Mouse (Mus musculus): ENCODE data around the gene Ppfibp2. TPM values are rescaled to one million over a fixed set of nuclear protein-coding genes. Genes with fewer than 3 reads are reported as not detected.

Ppfibp2 gene
- 1 to 10 TPM; 5.0 to 6.5 TPM for total RNA-seq (2021)

DNA sequence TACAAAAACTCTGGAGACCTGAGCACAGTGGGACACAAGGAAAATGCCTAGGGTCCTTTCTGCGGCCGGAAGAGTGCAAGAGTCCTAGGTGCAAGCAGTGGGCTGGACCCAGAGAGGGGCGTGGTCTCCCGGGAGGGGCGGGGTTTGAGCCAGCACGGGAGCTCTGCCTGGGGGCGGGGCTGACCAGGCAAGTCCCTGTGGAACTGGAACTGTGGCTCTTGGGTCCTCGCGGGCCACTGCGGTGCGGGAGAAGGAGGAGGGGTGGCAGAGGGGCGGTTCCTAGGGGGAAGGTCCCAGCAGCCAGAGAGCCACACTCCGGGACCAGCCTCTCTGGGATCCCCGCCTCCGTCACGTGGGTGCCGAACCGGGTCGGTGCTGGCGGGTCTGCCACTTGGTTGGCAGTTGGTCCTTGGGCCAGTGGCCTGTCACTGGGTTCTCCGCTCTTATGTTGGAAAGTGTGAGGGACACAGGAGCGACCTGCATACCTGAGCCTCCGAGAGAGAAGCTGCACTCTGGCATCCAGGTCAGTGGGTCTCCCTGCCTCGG lies at the start of gene Ppfibp2:
TSS of gene Ppfibp2 (plus strand) at position 351 of the 546 bp plus-strand sequence.
- intact Hi-C loops (cut with DNase I), result loop anchor here (5.0 kb wide), 1 partner anchor 152 kb away; no protein-coding TSS in a partner anchor
- DNase-seq (ENCODE audit: low spot score in 2 of 2), result peak; percentile 72 to 82

DNA sequence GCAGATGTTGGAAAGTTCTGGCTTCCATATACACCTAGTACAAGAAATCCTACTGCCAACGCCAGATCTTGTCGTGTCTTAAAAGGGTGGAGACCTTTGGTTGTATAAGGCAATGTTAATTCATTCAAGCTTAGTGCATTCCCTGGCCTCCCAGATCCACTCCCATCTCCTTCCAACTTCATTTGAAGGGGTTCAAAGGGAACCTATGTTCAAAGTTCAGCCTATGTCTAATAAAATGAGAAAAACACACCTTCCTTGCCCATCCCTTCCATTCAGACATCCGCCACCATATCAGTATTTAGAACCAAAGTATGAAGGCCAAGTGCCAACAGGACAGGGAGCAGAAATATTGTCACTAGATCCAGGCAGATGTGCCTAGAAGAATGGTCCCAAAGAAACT lies 47.1 kb upstream of the Ppfibp2 start:
- intact Hi-C loops (cut with DNase I), result no loop called here
- no peak for DNase-seq (ENCODE audit: low spot score in 2 of 2)

DNA sequence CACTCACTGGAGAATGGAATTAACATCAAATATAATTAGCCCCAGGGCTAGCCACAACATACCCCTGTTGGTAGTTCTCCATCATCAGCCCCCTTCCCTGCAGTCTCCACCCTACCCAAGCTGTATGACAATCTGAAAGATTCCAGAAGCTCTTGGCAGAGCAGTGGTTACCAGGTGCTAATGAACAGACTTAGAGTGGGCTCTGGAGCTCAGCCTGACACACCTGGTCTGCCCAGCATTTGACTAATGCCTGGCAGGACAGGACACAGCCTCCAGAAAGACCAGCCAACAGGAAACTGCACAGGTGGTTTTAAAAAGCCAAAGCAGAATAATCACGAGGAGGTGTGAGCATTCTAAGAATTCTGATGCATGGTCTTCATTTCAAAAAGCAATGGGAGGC lies 41.5 kb upstream of the Ppfibp2 start:
- intact Hi-C loops (cut with DNase I), result no loop called here
- no peak for DNase-seq (ENCODE audit: low spot score in 2 of 2)

DNA sequence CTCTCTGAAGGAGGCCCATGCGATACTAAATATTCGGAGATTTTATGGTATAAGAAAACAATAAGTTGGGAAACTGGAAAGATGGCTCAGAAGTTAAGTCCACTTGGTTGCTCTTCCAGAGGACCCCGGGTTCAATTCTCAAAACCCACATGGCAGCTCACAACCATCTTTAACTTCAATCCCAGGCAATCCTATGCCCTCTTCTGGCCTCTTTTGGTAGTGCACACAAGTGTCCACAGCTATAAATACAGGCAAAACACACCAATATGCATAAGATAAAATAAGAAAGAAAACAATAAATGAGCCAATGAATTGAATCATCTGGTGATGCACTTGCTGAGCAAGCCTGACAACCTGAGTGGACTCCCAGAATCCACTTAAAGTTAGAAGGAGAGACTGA lies 39.1 kb upstream of the Ppfibp2 start:
- DNase-seq (ENCODE audit: low spot score in 2 of 2), result no peak
- intact Hi-C loops (cut with DNase I), result no loop called here

DNA sequence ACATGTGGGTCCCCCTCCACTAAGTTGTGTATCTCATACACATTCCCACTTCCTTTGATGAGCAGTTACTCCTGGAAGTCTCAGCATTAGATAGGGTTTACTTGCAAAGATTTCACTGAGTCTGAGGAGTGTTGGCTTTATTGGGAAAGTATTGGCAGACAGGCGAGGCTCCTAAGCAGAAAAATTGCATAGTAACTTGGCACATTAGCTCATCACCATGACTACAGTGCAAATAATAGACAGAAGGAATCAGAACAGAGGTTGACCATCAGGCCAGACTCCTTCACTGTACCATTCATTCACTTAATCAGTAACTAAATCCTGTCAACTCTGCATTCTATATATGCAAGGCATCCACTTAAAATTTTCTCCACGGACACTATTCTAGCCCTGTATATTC lies 34.3 kb upstream of the Ppfibp2 start:
- DNase-seq (ENCODE audit: low spot score in 2 of 2), result no peak
- intact Hi-C loops (cut with DNase I), result no loop called here

DNA sequence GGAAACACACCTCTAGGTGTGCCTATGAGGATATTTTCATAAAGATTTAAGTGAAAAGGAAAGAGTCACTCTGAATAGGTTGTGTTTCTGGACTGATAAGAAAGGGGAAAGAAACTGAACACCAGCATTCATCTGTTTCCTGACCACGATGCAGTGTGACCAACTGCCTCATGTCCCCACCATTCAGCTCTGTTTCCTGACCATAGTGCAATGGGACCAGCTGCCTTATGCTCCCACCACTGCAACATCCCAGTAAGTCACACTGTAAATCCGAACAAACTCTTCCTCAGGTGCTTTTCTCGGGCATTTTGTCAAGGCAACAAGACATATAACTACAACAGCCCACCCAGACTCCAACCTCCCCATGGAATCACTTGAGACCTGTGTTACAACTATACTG lies 33.4 kb upstream of the Ppfibp2 start:
- intact Hi-C loops (cut with DNase I), result no loop called here
- DNase-seq (ENCODE audit: low spot score in 2 of 2), result no peak

DNA sequence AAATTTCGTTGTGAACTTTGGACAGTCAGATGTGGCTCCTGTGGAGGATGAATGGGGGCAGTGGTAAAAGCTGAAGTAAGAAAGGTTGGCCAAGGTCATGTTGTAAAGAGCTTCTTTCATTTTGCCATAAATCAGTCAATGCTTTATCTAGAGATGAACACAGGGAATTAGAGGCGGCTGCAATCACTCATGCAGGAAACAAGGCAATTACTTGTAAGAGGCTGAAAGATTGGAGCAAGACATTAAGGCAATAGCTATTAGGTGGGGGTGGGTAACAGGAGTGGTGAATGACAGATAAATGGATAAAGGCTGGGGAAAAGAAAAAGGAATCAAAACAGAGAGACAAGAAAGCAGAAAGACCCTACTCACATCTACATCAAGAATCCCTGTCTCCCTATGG lies 31.3 kb upstream of the Ppfibp2 start:
- no peak for DNase-seq (ENCODE audit: low spot score in 2 of 2)
- intact Hi-C loops (cut with DNase I), result no loop called here

DNA sequence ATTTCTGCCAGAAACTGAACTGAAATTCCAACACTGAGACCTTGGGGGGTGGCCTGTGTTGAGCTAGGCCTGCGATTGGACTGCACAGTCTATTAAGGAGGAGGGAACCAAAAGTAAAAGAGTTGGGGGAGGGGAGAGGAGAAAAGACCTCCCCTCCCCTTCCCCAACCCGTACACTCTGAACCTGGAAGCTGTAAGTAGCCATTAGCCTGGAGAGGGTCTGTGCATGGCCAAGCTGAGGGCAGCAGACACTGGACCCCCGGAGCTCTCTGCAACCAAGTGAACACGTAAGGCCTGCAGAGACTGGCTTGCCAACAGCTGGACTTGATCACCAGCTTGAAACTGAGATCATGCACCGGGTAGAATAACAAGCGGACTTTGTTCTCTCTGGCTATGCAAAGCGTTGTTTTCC lies 27.7 kb upstream of the Ppfibp2 start, which contains the start of gene Olfml1:
TSS of gene Olfml1 (plus strand) at position 186 of the 411 bp plus-strand sequence.
- DNase-seq (ENCODE audit: low spot score in 2 of 2), result peak; percentile 7 to 11
- intact Hi-C loops (cut with DNase I), result no loop called here

DNA sequence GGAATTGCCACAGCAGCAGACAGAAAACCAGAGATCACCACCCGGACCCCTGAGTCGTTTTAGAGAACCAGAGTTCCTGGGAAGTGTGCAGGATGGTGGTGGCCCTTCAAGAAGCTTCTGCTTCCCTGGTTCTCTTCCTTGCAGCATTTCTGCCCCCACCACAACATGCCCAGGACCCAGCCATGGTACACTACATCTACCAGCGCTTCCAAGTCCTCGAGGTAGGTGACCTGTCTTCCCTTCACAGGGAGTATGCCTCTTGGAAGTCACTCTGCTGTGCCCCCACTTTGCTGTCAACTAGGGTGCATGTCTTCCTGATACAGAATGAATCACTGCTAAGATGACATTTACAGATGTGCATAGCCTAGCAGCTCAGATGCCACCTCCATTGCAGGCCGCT lies 27.3 kb upstream of the Ppfibp2 start:
- no peak for DNase-seq (ENCODE audit: low spot score in 2 of 2)
- intact Hi-C loops (cut with DNase I), result no loop called here

DNA sequence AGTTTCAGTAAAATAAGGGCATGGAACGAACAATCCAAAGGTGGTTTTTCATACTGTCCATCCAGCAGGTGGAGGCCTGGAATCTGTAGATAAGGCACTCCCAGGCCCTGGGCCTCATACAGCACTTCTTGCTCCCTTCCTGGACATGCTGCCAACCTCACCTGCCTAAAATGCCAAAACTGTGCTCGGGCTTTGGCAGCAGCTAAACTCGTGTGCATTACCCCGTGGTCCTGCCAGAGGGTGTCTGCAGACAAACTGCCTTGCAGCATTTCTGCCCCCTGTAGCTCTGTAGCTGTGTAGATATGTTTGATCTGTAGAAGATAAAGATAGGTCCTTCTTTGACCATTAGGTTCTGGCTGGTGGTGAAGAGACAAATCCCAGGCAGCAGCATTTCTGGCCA lies 26.0 kb upstream of the Ppfibp2 start:
- DNase-seq (ENCODE audit: low spot score in 2 of 2), result no peak
- intact Hi-C loops (cut with DNase I), result no loop called here

DNA sequence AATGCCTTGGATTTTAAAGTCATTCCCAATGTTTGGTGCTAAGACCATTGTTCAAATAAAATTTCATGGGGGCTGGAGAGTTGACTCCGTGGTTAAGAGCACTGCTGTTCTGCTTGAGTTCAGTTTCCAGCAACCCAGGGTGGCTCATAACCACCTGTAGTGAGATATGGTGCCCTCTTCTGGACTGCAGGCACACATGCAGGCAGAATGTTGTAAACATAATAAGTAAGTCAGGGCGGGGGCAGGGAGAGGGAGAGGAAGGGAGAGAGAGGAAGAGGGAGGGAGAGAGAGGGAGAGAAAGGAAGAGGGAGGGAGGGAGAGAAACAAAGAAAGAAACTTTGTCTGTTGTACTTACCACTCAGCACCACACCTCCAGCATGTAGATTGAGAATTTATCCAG lies 21.2 kb upstream of the Ppfibp2 start:
- no peak for DNase-seq (ENCODE audit: low spot score in 2 of 2)
- intact Hi-C loops (cut with DNase I), result no loop called here

DNA sequence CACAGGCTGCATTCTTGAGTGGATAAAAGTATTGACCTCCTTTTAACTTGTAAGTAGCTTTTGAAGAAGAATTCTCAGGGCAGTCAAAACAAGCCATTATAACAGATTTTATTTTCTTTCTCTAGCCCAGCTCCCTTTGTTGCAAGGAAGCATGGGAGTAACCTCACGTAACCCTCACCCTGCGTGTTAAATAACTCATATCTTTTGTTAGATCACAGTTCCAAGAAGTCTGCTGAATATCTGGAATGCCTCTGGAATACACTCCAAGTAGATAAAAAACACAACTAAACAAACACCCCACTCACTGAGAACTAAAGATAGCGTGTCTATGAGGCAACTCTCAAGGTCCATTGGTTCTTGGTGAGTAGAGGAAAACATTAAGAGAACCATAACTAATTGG lies 20.7 kb upstream of the Ppfibp2 start:
- intact Hi-C loops (cut with DNase I), result no loop called here
- no peak for DNase-seq (ENCODE audit: low spot score in 2 of 2)

DNA sequence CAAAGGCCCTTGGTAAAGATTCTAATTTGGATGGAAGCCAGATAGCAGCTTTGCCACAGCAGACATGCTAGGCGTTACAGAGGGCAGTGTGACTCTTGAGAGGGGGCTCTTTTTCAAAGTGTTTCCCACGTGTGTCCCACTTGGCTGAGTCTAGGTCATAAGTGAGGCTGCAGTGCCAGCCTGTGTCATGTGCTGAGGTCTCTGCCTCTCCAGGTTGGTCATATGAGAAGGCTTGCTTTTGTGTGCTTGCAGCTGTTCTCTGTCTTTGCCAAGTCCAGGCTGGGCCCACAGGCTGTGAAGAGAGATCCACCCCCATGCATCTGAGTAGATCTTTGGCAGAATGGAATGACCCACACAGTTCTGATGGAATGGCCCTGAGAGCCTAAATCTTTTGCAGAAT lies 2.4 kb upstream of the Ppfibp2 start:
- DNase-seq (ENCODE audit: low spot score in 2 of 2), result peak in 1 of 2 experiments; percentile 15
- intact Hi-C loops (cut with DNase I), result loop anchor here (5.0 kb wide), 1 partner anchor 155 kb away; no protein-coding TSS in a partner anchor

DNA sequence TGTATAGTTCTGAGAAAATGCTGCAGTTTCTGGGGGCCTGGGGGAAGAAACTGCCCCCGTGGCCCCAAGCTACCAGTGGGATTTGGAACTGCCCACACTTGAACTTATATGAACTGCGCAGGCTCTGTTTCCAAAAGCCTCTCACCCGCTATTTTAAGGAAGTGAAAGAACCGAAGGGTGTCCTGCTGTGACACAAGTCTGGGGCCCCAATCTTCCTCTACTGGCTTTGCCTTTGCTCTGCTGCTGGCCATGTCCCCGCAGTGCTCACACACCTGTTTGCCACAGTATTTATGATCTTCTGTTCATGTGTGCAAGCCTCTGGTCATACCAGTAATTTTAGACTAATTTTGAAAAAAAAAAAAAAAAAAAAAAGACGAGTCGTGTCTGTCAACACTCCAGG lies 1.1 kb upstream of the Ppfibp2 start:
- no peak for DNase-seq (ENCODE audit: low spot score in 2 of 2)
- intact Hi-C loops (cut with DNase I), result loop anchor here (5.0 kb wide), 1 partner anchor 153 kb away; no protein-coding TSS in a partner anchor

DNA sequence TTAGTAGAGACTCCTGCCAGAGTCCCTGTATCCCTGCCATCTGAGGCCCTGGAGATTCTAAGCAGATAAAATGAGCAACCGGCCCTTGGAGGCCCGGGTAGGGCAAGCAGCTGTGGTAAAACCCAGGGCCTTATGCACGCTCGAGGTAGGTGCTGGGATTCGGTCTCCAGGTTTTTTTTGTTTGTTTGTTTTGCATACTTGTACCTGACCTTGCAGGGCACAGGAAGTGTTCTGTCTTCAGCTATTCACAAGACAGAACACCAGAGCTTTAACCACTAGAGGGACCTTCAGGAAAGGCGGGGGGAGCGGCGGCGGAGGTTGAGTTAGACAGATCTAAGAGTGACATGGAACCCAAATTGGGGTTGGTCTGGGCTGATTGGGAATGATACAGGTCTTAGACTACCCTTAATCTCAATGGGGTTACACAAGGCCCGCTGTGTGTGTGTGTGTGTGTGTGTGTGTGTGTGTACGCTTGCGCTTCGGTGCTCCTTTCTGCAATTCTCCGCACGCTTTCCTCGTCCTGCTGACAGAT lies 616 bp upstream of the Ppfibp2 start:
- DNase-seq (ENCODE audit: low spot score in 2 of 2), result peak; percentile 33 to 42
- intact Hi-C loops (cut with DNase I), result loop anchor here (5.0 kb wide), 1 partner anchor 153 kb away; no protein-coding TSS in a partner anchor

DNA sequence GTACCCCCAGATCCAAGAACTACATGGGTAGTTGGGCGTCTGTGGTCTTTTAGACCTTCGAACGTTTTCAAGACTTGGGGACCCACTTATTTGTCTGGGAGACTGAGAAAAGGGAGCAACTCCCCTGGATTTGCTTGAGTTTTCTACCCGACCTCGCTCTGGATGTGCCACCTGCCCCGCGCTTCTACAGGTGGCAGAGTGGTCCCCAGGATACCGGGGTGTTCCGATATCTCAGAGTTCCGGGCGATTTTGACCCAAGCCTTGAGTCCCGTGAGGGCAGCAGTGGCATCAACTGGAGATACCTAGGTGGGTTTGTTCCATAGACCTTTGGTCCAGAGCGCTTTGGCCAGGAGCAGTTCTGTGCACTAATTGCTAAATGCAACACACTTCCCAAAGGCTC lies 419 bp downstream of the Ppfibp2 start:
- no peak for DNase-seq (ENCODE audit: low spot score in 2 of 2)
- intact Hi-C loops (cut with DNase I), result no loop called here

DNA sequence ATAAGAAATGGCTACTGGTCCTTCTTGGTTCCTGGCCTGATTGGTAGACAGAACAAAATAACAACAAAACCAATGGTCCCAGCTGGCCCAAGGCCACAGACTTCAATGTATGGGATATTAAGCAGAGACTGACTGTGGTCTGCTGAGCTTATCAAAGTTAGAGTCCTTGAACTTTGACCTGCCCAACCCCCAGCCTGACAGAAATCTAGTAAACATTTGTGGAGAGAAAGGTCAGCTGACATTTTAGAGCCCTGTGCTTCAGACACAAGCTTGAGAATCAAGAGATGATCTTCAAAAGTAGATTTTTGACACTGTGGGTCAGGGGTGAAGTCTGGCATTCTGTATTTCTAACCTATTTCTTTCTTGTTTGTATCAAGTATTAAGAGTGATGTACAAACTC lies 1.7 kb downstream of the Ppfibp2 start:
- no peak for DNase-seq (ENCODE audit: low spot score in 2 of 2)
- intact Hi-C loops (cut with DNase I), result no loop called here

DNA sequence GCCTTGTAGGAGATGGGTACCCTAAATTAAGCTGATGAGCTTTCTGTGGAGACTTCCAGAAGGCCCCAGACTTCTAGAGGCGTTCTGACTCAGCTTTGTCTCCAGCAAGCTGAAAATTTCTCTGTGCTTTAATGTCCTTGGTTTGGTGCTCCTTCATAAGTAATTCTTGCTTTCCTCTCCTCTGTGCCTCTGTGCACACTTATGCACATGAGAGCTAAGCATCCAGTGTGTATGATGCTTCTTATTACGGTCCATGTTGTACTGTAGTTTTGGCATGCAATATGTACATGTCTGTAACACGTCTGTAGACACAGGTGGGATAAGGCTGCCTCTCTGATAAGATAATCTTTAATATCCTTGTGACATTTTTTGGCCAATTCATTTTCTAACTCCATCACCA lies 2.9 kb downstream of the Ppfibp2 start:
- DNase-seq (ENCODE audit: low spot score in 2 of 2), result no peak
- intact Hi-C loops (cut with DNase I), result no loop called here

DNA sequence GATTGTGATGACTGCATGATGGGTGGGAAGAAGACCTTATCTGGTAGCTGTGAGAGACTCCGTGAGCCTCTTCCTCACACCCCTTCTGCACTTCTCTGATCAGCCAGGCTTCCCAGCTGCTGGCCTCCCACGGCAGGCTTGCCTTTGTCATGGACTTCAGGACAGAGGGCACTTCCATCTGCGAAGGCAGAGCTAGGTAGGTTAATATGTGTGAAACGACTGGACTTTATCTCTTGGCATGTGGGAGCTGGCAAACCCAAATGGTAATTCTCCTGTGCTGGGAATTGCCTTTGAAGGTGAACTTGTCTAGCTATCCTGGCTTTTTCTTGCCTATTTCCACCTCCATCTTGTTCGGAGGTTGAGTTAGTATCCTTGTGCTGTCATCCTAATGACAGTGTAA lies 5.6 kb downstream of the Ppfibp2 start:
- intact Hi-C loops (cut with DNase I), result no loop called here
- no peak for DNase-seq (ENCODE audit: low spot score in 2 of 2)

DNA sequence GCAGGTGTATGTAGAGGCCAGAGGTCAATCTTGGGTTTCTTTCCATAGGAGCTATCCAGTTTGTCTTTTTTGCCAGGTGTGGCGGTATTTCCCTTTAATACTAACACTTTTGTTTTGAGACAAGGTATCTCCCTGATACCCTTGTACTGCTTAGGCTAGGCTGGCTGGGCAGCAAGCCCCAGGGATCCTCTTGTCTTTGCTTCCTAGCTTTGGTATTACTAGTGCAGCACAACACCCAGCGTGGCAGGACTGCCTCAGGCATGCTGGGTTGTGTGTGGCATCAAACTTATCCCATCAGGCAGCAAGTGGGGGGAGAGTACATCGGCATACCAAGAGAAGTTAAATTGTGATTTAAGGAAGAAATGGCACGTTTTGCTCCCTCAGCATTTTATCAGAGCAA lies 7.5 kb downstream of the Ppfibp2 start:
- no peak for DNase-seq (ENCODE audit: low spot score in 2 of 2)
- intact Hi-C loops (cut with DNase I), result no loop called here

DNA sequence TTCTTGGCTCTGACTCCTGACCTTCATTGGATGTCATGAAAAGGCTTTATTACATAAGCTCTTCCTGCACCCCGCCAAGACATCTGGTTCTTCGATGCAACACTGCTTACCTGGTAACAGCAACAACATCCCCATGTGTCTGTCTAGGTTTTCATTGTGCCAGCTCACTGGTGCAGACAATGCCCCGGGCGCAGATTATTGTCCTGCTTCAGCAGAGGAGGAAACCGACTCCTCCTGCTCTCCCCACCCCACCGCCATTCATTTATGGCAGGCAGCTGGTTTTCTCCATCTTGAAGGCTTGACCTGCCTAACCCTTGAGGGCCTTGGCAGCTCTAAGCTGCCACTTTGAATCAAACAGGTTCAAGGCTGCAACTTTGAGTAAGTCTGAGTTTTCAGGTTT lies 7.9 kb downstream of the Ppfibp2 start:
- intact Hi-C loops (cut with DNase I), result no loop called here
- DNase-seq (ENCODE audit: low spot score in 2 of 2), result no peak

DNA sequence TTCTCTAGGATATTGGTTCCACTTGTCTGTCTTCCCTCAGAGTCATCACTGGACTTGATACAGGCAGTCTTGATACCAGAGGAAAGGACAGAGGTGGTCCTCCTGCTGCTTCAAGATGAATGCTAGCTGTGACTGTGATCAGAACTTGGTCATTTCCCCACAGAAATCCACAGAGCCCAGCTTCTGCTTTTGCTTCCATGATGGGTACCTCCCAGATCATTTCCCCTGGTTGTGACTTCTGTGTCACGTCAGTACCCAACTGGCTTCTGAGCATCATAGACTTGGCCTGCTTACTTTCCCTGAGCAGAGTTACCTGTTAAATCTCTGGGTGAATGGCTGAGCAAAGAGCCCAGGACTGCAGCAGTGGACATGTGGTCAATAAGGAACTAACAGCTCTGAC lies 12.8 kb downstream of the Ppfibp2 start:
- no peak for DNase-seq (ENCODE audit: low spot score in 2 of 2)
- intact Hi-C loops (cut with DNase I), result no loop called here

Measured in left cerebral cortex, postnatal 25 days (tissue).